Mouse (Mus musculus): Measurements from ENCODE around the gene 2310033P09Rik. TPM values are rescaled to one million over a fixed set of nuclear protein-coding genes. Genes with fewer than 3 reads are reported as not detected.
A peak's percentile ranks its signal among the peaks of the same experiment; 100 is the strongest.

Gene 2310033P09Rik
- polyA plus RNA-seq, 1 experiment = 11.1 TPM

- Histone ChIP-seq H3K4me1 (ENCODE audit: control insufficient read depth, insufficient read depth, low read length) (peaks cover 15% of the 10 kb centered on the region), H3K27ac (ENCODE audit: control insufficient read depth, insufficient read depth, low read depth, low read length) (no peak overlapping the region), H3K36me3 (ENCODE audit: control insufficient read depth, insufficient read depth, low read length) (no peaks in the 10 kb centered on the region), H3K4me3 (ENCODE audit: control insufficient read depth, low read depth, low read length) (no peak overlapping the region), H3K27me3 (ENCODE audit: control insufficient read depth, insufficient read depth, low read length) (no peaks in the 10 kb centered on the region)
- no peak for TF ChIP-seq POLR2A (IDR thresholded peaks at IDR 0.05; ENCODE audit: control insufficient read depth, low read depth, low read length)
- peak; percentile 53; the same call in 1 of the 2 replicates for TF ChIP-seq CTCF (IDR thresholded peaks at IDR 0.05; ENCODE audit: control insufficient read depth, insufficient read depth, insufficient replicate concordance, low read depth, low read length)
Measured at GRCm38 (mm10) chr11:59230144-59230760, 22.1 kb downstream of the 2310033P09Rik start.

GRCm38 (mm10) chr11:59232797-59233196 is 24.7 kb downstream of the 2310033P09Rik start:
- TF ChIP-seq POLR2A (IDR thresholded peaks at IDR 0.05; ENCODE audit: control insufficient read depth, low read depth, low read length) = no peak
- peak; percentile 18; the same call in 1 of the 2 replicates for TF ChIP-seq CTCF (IDR thresholded peaks at IDR 0.05; ENCODE audit: control insufficient read depth, insufficient read depth, insufficient replicate concordance, low read depth, low read length)
- Histone ChIP-seq H3K27ac (ENCODE audit: control insufficient read depth, insufficient read depth, low read depth, low read length) (no peak overlapping the region), H3K36me3 (ENCODE audit: control insufficient read depth, insufficient read depth, low read length) (no peaks in the 10 kb centered on the region), H3K4me1 (ENCODE audit: control insufficient read depth, insufficient read depth, low read length) (peaks cover 4% of the 10 kb centered on the region), H3K27me3 (ENCODE audit: control insufficient read depth, insufficient read depth, low read length) (no peaks in the 10 kb centered on the region), H3K4me3 (ENCODE audit: control insufficient read depth, low read depth, low read length) (no peak overlapping the region)

- Histone ChIP-seq H3K27ac (ENCODE audit: control insufficient read depth, insufficient read depth, low read depth, low read length) (no peak overlapping the region), H3K4me3 (ENCODE audit: control insufficient read depth, low read depth, low read length) (no peak overlapping the region), H3K36me3 (ENCODE audit: control insufficient read depth, insufficient read depth, low read length) (no peaks in the 10 kb centered on the region), H3K4me1 (ENCODE audit: control insufficient read depth, insufficient read depth, low read length) (no peaks in the 10 kb centered on the region), H3K27me3 (ENCODE audit: control insufficient read depth, insufficient read depth, low read length) (no peaks in the 10 kb centered on the region)
- no peak for TF ChIP-seq POLR2A (IDR thresholded peaks at IDR 0.05; ENCODE audit: control insufficient read depth, low read depth, low read length)
- TF ChIP-seq CTCF (IDR thresholded peaks at IDR 0.05; ENCODE audit: control insufficient read depth, insufficient read depth, insufficient replicate concordance, low read depth, low read length) = peak; percentile 32; the same call in 1 of the 2 replicates
Measured at GRCm38 (mm10) chr11:59238525-59239427, 30.7 kb downstream of the 2310033P09Rik start.

- TF ChIP-seq POLR2A (IDR thresholded peaks at IDR 0.05; ENCODE audit: control insufficient read depth, low read depth, low read length) (no peak), CTCF (IDR thresholded peaks at IDR 0.05; ENCODE audit: control insufficient read depth, insufficient read depth, insufficient replicate concordance, low read depth, low read length) (no peak)
- no peak overlapping the region for H3K27ac ChIP-seq (ENCODE audit: control insufficient read depth, insufficient read depth, low read depth, low read length)
- no peaks in the 10 kb centered on the region for H3K36me3 ChIP-seq (ENCODE audit: control insufficient read depth, insufficient read depth, low read length)
- no peaks in the 10 kb centered on the region for H3K4me1 ChIP-seq (ENCODE audit: control insufficient read depth, insufficient read depth, low read length)
- no peak overlapping the region for H3K4me3 ChIP-seq (ENCODE audit: control insufficient read depth, low read depth, low read length)
- H3K27me3 ChIP-seq (ENCODE audit: control insufficient read depth, insufficient read depth, low read length) = no peaks in the 10 kb centered on the region
Measured at GRCm38 (mm10) chr11:59239428-59239785, 31.3 kb downstream of the 2310033P09Rik start.

GRCm38 (mm10) chr11:59239796-59240195 is 31.7 kb downstream of the 2310033P09Rik start:
- no peaks in the 10 kb centered on the region for H3K4me1 ChIP-seq (ENCODE audit: control insufficient read depth, insufficient read depth, low read length)
- H3K27ac ChIP-seq (ENCODE audit: control insufficient read depth, insufficient read depth, low read depth, low read length) = no peak overlapping the region
- TF ChIP-seq CTCF (IDR thresholded peaks at IDR 0.05; ENCODE audit: control insufficient read depth, insufficient read depth, insufficient replicate concordance, low read depth, low read length) (no peak), POLR2A (IDR thresholded peaks at IDR 0.05; ENCODE audit: control insufficient read depth, low read depth, low read length) (no peak)
- no peaks in the 10 kb centered on the region for H3K36me3 ChIP-seq (ENCODE audit: control insufficient read depth, insufficient read depth, low read length)
- H3K27me3 ChIP-seq (ENCODE audit: control insufficient read depth, insufficient read depth, low read length) = no peaks in the 10 kb centered on the region
- H3K4me3 ChIP-seq (ENCODE audit: control insufficient read depth, low read depth, low read length) = no peak overlapping the region

- H3K27ac ChIP-seq (ENCODE audit: control insufficient read depth, insufficient read depth, low read depth, low read length) = no peak overlapping the region
- H3K4me3 ChIP-seq (ENCODE audit: control insufficient read depth, low read depth, low read length) = no peak overlapping the region
- H3K36me3 ChIP-seq (ENCODE audit: control insufficient read depth, insufficient read depth, low read length) = no peaks in the 10 kb centered on the region
- TF ChIP-seq POLR2A (IDR thresholded peaks at IDR 0.05; ENCODE audit: control insufficient read depth, low read depth, low read length) (no peak), CTCF (IDR thresholded peaks at IDR 0.05; ENCODE audit: control insufficient read depth, insufficient read depth, insufficient replicate concordance, low read depth, low read length) (no peak)
- no peaks in the 10 kb centered on the region for H3K27me3 ChIP-seq (ENCODE audit: control insufficient read depth, insufficient read depth, low read length)
- no peaks in the 10 kb centered on the region for H3K4me1 ChIP-seq (ENCODE audit: control insufficient read depth, insufficient read depth, low read length)
Measured at GRCm38 (mm10) chr11:59241841-59242240, 33.7 kb downstream of the 2310033P09Rik start.

GRCm38 (mm10) chr11:59243856-59244255 is 35.7 kb downstream of the 2310033P09Rik start:
- H3K36me3 ChIP-seq (ENCODE audit: control insufficient read depth, insufficient read depth, low read length) = no peaks in the 10 kb centered on the region
- TF ChIP-seq CTCF (IDR thresholded peaks at IDR 0.05; ENCODE audit: control insufficient read depth, insufficient read depth, insufficient replicate concordance, low read depth, low read length) (no peak), POLR2A (IDR thresholded peaks at IDR 0.05; ENCODE audit: control insufficient read depth, low read depth, low read length) (no peak)
- H3K4me1 ChIP-seq (ENCODE audit: control insufficient read depth, insufficient read depth, low read length) = peaks cover 5% of the 10 kb centered on the region
- H3K27me3 ChIP-seq (ENCODE audit: control insufficient read depth, insufficient read depth, low read length) = peaks cover 2% of the 10 kb centered on the region
- no peak overlapping the region for H3K4me3 ChIP-seq (ENCODE audit: control insufficient read depth, low read depth, low read length)
- H3K27ac ChIP-seq (ENCODE audit: control insufficient read depth, insufficient read depth, low read depth, low read length) = no peak overlapping the region
